Mouse (Mus musculus) ES-E14 (cell line): ENCODE measurements around the gene Kif5c. TPM values are rescaled to one million over a fixed set of nuclear protein-coding genes. Genes with fewer than 3 reads are reported as not detected.

Source experiments
- DNase-seq: peaks from one replicate; pipeline ENCODE4 v3.0.0-alpha.2; 2013; ENCODE audit warnings: low read depth, low spot score
- H3K27ac ChIP-seq: 2 replicates; pipeline ENCODE4 v1.5.1; 2012; ENCODE audit warnings: low read depth, mild to moderate bottlenecking, low read length, moderate library complexity, mixed read lengths; ENCODE audit not compliant: poor library complexity, insufficient read depth, severe bottlenecking
- H3K36me3 ChIP-seq: 2 replicates; pipeline ENCODE4 v1.6.1; 2012; ENCODE audit warnings: mild to moderate bottlenecking, low read length, moderate library complexity, mixed read lengths; ENCODE audit not compliant: control insufficient read depth, poor library complexity, insufficient read depth, severe bottlenecking
- H3K4me1 ChIP-seq, 2 experiments: fragments of 150-350 bp in 1 of 2; sonication (generic) in 1 of 2; 2 replicates each; pipeline ENCODE4 v1.6.1; 2012; ENCODE audit warnings: low read length in 2 of 2, mild to moderate bottlenecking in 1 of 2, mixed read lengths in 1 of 2; ENCODE audit not compliant: control insufficient read depth in 2 of 2, insufficient read depth in 2 of 2, poor library complexity in 1 of 2
- H3K4me3 ChIP-seq, 2 experiments: fragments of 150-350 bp in 1 of 2; sonication (generic) in 1 of 2; 2 replicates each; pipeline ENCODE4 v1.5.1; 2012; ENCODE audit warnings: low read length in 2 of 2, low read depth in 1 of 2, mild to moderate bottlenecking in 1 of 2, mixed read lengths in 1 of 2; ENCODE audit not compliant: insufficient read depth in 1 of 2, poor library complexity in 1 of 2, severe bottlenecking in 1 of 2
- H3K9ac ChIP-seq: 2 replicates; pipeline ENCODE4 v1.6.1; 2012; ENCODE audit warnings: low read depth, mild to moderate bottlenecking, low read length, mixed read lengths; ENCODE audit not compliant: poor library complexity, insufficient read depth, severe bottlenecking
- H3K9me3 ChIP-seq: fragments of 150-350 bp; sonication (generic); 2 replicates; pipeline ENCODE4 v1.6.1; 2012; ENCODE audit warnings: low read depth, mild to moderate bottlenecking, low read length; ENCODE audit not compliant: control insufficient read depth, insufficient read depth
- CHD2 ChIP-seq: IDR thresholded peaks from 2 replicates; pipeline ENCODE4 v1.6.1; 2014; ENCODE audit warnings: mild to moderate bottlenecking, low read depth, low read length, inconsistent platforms
- HCFC1 ChIP-seq: IDR thresholded peaks from 2 replicates; pipeline ENCODE4 v1.6.1; 2012; ENCODE audit warnings: low read length, inconsistent platforms, borderline replicate concordance; ENCODE audit not compliant: insufficient read depth
- MAFK ChIP-seq: IDR thresholded peaks from 2 replicates; pipeline ENCODE4 v1.6.1; 2014; ENCODE audit warnings: mild to moderate bottlenecking, low read depth, low read length, inconsistent platforms; ENCODE audit not compliant: insufficient read depth
- ZC3H11A ChIP-seq: IDR thresholded peaks from 2 replicates; pipeline ENCODE4 v1.6.1; 2012; ENCODE audit warnings: low read depth, mild to moderate bottlenecking, inconsistent platforms, low read length, borderline replicate concordance
- ZNF384 ChIP-seq: IDR thresholded peaks from 2 replicates; pipeline ENCODE4 v1.6.1; 2012; ENCODE audit warnings: low read depth, low read length, inconsistent platforms
- in situ Hi-C, 2 experiments: fragments of 600-800 bp; cut with MboI; formaldehyde crosslinking; loops; one replicate each; pipeline ENCODE4 v1.15.1; 2025; ENCODE audit warnings: low sequenced_read_pairs in 2 of 2, inconsistent platforms in 1 of 2; ENCODE audit not compliant: unreplicated experiment in 2 of 2
- total RNA-seq: library from RNA; depleted of rRNA; stranded (reverse); fragments of 300-350 nt; gene quantifications from 2 replicates; pipeline ENCODE4 v1.2.3, GENCODE M21; 2012

Gene Kif5c
- total RNA-seq, 1 experiment, result 34.2 TPM

- Histone ChIP-seq H3K4me3 (no peak overlapping the region), H3K4me1 (0 out of 4 replicates have a peak, but pooled peaks cover 0 to 2% of the 10 kb centered on the region in 2 experiments), H3K27ac (no peak overlapping the region), H3K9me3 (no peaks in the 10 kb centered on the region), H3K36me3 (no peaks in the 10 kb centered on the region), H3K9ac (no peak overlapping the region)
- in situ Hi-C loops, result no loop called here
- TF ChIP-seq HCFC1 (no peak), MAFK (no peak), ZC3H11A (no peak)
- DNase-seq, result no peak
These were observed 35.8 kb upstream of the Kif5c start for GRCm38 (mm10) chr2:49583311-49583710.

GRCm38 (mm10) chr2:49590450-49590849 lies 28.6 kb upstream of the Kif5c start:
- Histone ChIP-seq H3K27ac (no peak overlapping the region), H3K4me3 (no peak overlapping the region), H3K4me1 (peaks cover 0 to 4% of the 10 kb centered on the region in 2 experiments; a peak in 3 of 4 replicates), H3K36me3 (no peaks in the 10 kb centered on the region), H3K9me3 (no peaks in the 10 kb centered on the region), H3K9ac (no peak overlapping the region)
- TF ChIP-seq HCFC1 (no peak), MAFK (no peak), ZNF384 (no peak), CHD2 (no peak), ZC3H11A (no peak)
- in situ Hi-C loops, result no loop called here
- DNase-seq, result no peak

- H3K4me3 ChIP-seq, result no peak overlapping the region
- no peak overlapping the region for H3K27ac ChIP-seq
- in situ Hi-C loops, result no loop called here
- TF ChIP-seq MAFK, result no peak
- no peak for TF ChIP-seq CHD2
- no peak for TF ChIP-seq HCFC1
- TF ChIP-seq ZC3H11A, result no peak
- no peak for TF ChIP-seq ZNF384
- no peak overlapping the region for H3K9ac ChIP-seq
- no peaks in the 10 kb centered on the region for H3K9me3 ChIP-seq
- no peak for DNase-seq
- H3K36me3 ChIP-seq, result no peaks in the 10 kb centered on the region
- peaks cover 0 to 4% of the 10 kb centered on the region in 2 experiments; a peak in 3 of 4 replicates for H3K4me1 ChIP-seq
These were observed 26.2 kb upstream of the Kif5c start for GRCm38 (mm10) chr2:49592926-49593325.

- Histone ChIP-seq H3K9me3 (no peaks in the 10 kb centered on the region), H3K4me1 (peaks cover 0 to 4% of the 10 kb centered on the region in 2 experiments; a peak in 3 of 4 replicates), H3K27ac (no peak overlapping the region), H3K9ac (no peak overlapping the region), H3K36me3 (no peaks in the 10 kb centered on the region), H3K4me3 (no peak overlapping the region)
- no peak for DNase-seq
- in situ Hi-C loops, result no loop called here
- no peak for TF ChIP-seq ZNF384
- no peak for TF ChIP-seq HCFC1
- no peak for TF ChIP-seq CHD2
- TF ChIP-seq ZC3H11A, result no peak
- TF ChIP-seq MAFK, result no peak
These were observed 24.2 kb upstream of the Kif5c start for GRCm38 (mm10) chr2:49594886-49595285.

GRCm38 (mm10) chr2:49596318-49596717 lies 22.8 kb upstream of the Kif5c start:
- no peak for DNase-seq
- Histone ChIP-seq H3K27ac (no peak overlapping the region), H3K9me3 (no peaks in the 10 kb centered on the region), H3K9ac (no peak overlapping the region), H3K4me1 (peaks cover 0 to 4% of the 10 kb centered on the region in 2 experiments; a peak in 3 of 4 replicates), H3K36me3 (no peaks in the 10 kb centered on the region), H3K4me3 (no peak overlapping the region)
- TF ChIP-seq HCFC1 (no peak), ZNF384 (no peak), ZC3H11A (no peak), CHD2 (no peak), MAFK (no peak)
- in situ Hi-C loops, result no loop called here
